Mouse (Mus musculus) ES-Bruce4 (cell line): Measurements from ENCODE around the gene 9130230L23Rik.

Experiments used
- CTCF ChIP-seq: IDR thresholded peaks from one replicate; pipeline ENCODE4 v1.8.1; 2011; ENCODE audit warnings: low read depth, low read length
- EP300 ChIP-seq: IDR thresholded peaks from 2 replicates; pipeline ENCODE4 v1.6.1; 2011; ENCODE audit warnings: low read depth, low read length; ENCODE audit not compliant: insufficient read depth
- POLR2A ChIP-seq: IDR thresholded peaks from one replicate; pipeline ENCODE4 v1.8.1; 2011; ENCODE audit warnings: low read length; ENCODE audit not compliant: insufficient read depth

DNA sequence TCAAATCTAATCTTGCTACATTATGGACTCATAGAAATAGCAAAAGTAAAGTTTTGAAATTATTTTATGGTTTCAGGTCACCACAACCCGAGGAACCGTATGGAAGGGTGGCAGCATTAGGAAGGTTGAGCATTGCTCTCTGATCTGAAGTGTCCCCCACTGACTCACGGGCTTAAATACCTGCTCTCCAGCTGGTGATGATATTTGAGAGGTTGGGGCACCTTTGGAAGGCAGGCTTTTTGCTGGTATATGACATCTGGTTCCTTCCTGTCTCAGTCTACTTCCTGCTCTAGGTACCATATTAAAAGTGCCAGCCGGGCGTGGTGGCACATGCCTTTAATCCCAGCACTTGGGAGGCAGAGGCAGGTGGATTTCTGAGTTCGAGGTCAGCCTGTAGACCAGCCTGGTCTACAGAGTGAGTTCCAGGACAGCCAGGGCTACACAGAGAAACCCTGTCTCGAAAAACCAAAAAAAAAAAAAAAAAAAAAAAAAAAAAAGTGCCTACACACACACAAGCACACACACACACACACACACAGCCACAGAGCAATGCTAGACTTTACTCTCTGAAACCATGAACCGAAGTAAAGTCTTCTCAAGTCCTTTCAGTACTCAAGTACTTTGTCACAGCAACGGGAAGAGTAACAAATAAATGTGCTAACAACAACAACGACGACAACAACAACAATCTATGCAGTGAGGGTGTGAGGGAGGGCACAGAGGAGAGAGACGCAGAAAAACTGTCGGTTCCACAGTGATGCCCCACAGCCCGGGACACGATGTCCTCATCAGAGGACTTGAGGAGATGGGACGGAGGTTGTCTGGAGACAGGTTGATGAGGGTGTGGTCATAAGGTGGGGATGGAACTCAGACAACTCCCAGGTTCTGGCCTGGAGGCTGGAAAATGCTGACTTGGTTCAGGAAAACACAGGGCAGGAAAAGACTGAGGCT, 49.7 kb downstream of the 9130230L23Rik start:
- TF ChIP-seq CTCF (no peak), EP300 (no peak), POLR2A (no peak)
